Mouse (Mus musculus): ENCODE data around the gene Prpf38a. TPM values are rescaled to one million over a fixed set of nuclear protein-coding genes. Genes with fewer than 3 reads are reported as not detected.

The Prpf38a gene
- total RNA-seq (2021): 10 to 100 TPM; 30.6 to 31.7 TPM
- long read RNA-seq, experiment 1, transcript Prpf38a-201 (10 exons, 1,516 nt): major isoform, 23 of 27 reads
- long read RNA-seq, experiment 1, partial matches to known transcripts: 2 of 27 reads
- long read RNA-seq, experiment 1, other reads (novel, unspliced or antisense): 2 of 27 reads
- long read RNA-seq, experiment 2, transcript Prpf38a-201 (10 exons, 1,516 nt): major isoform, 5 of 5 reads
- long read RNA-seq, experiment 2, partial matches to known transcripts: 0 of 5 reads
- long read RNA-seq, experiment 2, other reads (novel, unspliced or antisense): 0 of 5 reads

DNA sequence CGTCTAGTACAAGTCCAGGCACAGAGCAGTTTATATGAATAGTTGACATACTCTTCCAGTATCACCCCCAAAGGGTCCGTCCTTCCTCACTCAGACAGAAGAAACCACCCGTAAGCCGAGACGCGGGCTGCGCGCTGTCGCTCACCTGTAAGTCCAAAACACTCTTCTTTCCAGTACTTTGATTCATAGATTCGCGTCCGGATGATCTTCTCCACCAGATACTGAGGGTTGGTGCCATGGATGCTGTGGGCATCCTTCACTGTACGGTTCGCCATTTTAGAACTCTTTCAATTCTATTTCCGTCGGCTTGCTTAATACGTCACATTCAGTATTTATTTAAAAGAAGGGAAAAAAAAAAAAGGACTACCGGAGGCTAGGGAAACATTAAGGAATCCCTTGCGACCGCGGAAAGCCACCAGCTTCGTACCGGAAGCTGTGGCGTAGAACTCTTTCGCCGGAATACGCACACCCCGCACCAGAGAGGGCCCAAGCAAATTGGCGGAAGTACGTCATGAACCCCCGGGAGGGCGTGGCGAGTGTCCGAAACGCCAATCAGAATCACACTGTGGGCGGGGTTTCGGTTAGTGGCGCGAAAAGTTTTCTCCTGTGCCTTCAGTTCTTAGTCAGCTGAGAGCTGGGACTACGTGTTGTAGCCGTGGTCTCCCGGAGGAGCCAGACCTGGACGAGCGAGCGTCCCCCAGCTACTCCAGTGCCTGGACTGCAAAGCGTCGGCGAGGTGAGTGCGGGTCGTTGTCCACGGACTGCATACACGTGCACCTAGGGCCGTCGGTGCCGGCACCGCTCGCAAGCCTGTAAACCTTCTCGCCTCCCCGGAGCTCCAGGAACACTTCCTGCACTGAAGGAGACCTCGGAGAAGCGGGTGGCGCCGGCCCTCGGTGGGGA, at the start of gene Prpf38a, which contains the start of gene Orc1:
Gene Prpf38a, minus strand, starts transcription at position 497 of the 903 bp plus-strand sequence.
Gene Orc1, plus strand, starts transcription at position 584 of the 903 bp plus-strand sequence.
- peak; percentile 98 for DNase-seq

GRCm38 (mm10) chr4:108627066-108627465, 47.9 kb upstream of the Prpf38a start:
- DNase-seq: no peak

- DNase-seq: no peak
Observed at GRCm38 (mm10) chr4:108621504-108621903, 42.4 kb upstream of the Prpf38a start.

GRCm38 (mm10) chr4:108620536-108620935, 41.4 kb upstream of the Prpf38a start:
- DNase-seq: no peak

DNA sequence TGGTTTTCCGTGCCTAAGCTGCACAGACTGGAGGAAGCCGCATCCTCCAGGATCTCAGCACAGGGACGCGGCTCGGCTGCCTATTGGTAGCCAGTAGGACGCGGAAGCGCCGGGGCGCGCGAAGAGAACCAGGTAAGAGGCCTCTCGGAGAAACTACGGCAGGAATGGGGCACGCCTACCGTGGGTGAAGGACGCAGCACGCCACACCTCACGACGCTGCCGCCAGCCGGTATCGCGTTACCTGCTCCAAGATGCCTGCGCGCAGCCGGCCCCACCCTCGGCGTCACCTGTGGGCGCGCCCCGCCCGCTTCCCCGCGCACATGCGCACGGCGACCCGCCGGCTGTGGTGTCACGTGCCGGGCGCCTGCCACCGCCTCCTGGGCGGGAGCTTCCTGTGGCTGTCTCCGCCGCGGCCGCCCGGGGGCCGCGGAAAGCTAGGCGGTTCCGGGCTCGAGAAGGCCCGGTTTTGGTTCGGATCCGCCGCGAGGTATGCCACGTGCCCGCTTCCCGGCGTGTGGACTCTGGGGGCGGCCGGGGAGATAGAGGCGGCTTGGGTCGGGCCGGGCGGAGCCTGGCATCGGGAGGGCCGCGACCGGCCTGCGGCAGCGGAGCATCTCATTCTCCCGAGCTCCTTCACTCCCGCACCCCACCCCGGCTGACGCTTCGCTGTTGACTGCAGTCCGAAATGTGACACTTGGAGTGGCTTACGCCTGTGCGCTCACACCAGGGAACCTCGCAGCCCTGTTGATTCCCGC, 40.6 kb upstream of the Prpf38a start, which contains the start of gene Cc2d1b:
Gene Cc2d1b, plus strand, starts transcription at position 354 of the 755 bp plus-strand sequence.
- DNase-seq: peak; percentile 91 to 96

GRCm38 (mm10) chr4:108619165-108619564, 40.0 kb upstream of the Prpf38a start:
- peak; percentile 29 to 32 for DNase-seq

GRCm38 (mm10) chr4:108618586-108618985, 39.5 kb upstream of the Prpf38a start:
- DNase-seq: no peak

GRCm38 (mm10) chr4:108610935-108611334, 31.8 kb upstream of the Prpf38a start:
- DNase-seq: no peak

- peak in 1 of 2 experiments; percentile 28 for DNase-seq
Observed at GRCm38 (mm10) chr4:108608651-108609050, 29.5 kb upstream of the Prpf38a start.

DNA sequence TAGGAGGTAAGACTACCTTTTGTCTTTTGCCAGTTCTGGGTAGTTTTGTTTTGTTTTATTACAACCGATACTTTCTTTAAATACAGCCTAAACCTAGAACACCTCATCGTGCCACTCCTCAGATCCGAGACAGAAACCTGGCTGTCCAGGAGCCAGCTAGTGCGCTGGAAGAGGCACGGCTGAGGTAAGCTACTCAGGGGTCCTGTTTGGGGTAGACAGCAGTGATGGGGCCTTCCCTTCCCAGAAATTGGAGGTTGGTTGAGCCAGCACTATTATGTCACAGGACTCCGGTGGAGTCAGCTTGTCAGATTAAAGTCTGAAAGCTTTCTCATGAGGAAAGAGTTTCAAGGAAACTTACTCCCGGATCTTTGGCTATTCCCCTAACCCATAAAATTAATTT, 22.7 kb upstream of the Prpf38a start:
- DNase-seq: no peak

DNA sequence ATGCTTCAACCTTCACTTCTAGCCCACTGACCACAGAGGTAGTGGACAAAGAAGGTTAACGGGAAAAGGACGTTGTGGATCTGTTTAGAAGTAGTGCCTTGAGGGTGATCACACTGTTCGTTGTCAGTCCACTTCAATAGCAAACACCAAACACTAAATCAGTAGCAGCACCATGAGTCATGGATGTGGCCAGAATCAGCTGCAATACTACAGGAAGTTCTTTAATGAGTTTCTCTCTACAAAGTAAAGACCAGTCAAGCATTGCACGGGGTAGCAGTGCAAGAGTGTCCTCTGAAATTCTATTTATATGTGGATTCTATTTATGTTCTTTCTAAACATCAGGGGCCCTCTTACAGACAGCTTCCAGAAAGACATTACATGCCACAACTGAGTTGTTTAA, 19.2 kb upstream of the Prpf38a start:
- DNase-seq: no peak

DNA sequence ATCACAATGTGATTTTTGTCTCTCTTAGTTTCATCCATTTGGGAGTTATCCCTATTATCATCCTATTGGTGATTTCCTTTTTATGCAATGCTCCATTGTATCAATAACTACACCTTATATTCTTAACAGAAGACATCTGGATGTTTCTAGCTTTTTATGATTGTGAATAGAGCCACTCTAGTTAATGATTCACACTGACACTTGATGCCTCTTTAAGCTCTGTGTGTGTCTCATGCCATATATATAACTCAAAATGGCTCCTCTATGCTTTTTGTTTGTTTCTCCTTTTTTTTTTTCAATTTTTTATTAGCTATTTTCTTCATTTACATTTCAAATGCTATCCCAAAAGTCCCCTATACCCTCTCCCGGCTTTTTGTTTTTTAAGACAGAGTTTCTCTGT, 16.6 kb upstream of the Prpf38a start:
- DNase-seq: no peak

- DNase-seq: no peak
Observed at GRCm38 (mm10) chr4:108593376-108593775, 14.2 kb upstream of the Prpf38a start.

GRCm38 (mm10) chr4:108579743-108580411, 741 bp upstream of the Prpf38a start:
- DNase-seq: no peak

GRCm38 (mm10) chr4:108572644-108573043, 6.5 kb downstream of the Prpf38a start:
- no peak for DNase-seq

GRCm38 (mm10) chr4:108565026-108565425, 14.1 kb downstream of the Prpf38a start:
- no peak for DNase-seq

DNA sequence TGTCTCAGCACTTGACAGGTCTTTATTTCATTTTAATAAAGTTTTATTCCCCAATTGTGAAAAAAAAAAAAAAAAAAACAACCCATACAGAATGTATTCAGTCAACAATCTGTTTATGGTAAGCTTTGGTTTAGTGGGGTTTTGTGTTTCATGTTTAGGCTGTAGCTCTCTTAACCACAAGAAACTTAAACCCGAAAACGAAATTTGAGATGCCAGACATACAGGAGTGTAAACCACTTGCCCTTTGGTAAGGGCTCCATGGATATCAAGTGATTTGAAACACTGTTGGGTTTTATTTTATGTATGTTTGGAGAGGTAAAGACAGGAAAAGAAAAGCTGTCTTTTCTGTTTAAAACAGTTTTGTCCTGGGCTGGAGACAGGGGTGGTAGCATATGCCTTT, 39.4 kb downstream of the Prpf38a start:
- no peak for DNase-seq

Data from adrenal gland, postnatal 36 days (tissue).